Mouse (Mus musculus): ENCODE measurements around the gene Asap3.

Gene Asap3

DNA sequence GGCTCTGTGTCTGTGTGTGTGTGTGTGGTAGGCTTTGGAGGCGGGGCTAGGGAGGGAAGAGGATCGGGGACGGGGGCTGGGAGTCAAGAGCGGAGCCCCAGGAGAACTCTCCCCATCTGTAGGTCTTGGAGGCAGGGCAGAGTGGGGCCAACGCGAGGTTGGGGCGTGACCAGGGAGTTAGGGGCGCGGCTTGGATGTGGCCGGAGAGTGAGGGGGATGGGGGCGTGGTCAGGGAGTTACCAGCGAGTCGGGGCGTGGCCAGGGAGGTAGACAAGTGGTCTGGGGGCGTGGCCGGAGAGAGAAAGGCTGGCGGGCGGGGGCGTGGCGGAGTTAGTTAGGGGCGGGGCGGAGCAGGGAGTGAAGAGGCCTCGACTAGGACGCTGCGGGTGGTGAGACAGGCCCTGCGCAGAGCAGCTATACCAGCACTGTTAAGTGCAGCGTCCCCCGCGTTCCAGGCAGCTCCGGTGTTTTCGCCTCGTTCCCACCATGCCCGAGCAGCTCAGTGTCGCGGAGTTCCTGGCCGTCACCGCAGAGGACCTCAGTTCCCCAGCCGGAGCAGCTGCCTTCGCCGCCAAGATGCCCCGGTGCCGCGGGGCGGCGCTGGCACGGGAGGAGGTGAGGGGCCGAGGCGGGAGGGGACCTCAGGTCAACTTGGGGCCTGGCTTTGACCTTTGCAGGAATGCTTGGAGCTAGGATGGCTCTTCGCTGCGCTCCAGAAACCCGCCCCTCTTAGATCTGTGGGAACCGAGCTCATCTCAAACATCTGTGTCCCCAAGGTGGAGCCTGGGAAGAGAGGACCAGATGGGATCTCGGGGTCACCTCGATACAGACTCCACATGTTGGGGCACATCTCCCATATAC lies at the start of gene Asap3:
Gene Asap3 (plus strand): TSS at position 333 of the 861 bp plus-strand sequence.
- peak; percentile 74 for DNase-seq (ENCODE audit: low spot score)

DNA sequence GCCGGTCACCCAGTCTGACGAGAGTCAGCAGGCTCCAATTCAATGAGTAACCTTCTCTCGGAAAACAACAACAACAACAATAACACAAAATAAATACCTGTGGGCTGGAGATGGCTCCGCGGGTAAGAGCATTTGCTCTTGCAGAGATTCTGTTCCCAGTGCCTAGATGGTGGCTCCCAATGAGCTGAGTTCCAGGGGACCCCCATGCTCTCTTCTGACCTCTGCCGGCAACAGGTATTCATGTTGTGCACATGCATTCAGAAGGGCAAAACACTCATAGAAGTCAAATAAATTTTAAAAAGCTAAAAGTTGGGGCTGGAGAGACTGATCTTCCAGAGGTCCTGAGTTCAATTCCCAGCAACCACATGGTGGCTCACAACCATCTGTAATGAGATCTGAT lies 47.7 kb upstream of the Asap3 start:
- no peak for DNase-seq (ENCODE audit: low spot score)

DNA sequence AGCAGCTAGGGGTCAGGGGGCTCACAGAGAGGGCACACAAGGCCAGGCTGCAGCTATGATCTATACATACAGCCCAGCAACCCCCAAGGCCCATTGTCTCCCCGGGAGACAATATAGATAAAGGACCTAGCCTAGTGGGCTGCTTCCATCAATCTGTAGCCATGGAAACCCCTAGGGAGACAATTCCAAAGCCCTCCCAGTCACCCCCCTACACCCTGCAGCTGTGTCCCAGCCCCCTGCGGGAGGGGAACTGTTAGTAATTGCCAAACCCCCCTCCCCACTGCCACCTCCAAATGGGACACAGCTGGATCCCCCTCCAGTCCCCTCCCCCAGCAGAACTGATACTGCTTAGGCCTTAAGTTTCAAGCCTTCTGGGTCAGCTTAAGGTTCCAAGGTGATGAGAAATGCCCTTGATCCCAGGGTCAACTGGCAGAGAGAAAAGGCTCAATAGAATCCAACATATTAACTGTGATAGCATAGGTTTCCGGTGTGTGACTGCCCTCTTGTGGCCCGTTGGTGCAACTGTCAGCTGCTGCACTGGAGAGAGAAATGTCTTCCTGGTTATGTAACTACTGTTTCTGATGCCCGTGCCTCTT lies 46.3 kb upstream of the Asap3 start:
- DNase-seq (ENCODE audit: low spot score) = peak; percentile 70

DNA sequence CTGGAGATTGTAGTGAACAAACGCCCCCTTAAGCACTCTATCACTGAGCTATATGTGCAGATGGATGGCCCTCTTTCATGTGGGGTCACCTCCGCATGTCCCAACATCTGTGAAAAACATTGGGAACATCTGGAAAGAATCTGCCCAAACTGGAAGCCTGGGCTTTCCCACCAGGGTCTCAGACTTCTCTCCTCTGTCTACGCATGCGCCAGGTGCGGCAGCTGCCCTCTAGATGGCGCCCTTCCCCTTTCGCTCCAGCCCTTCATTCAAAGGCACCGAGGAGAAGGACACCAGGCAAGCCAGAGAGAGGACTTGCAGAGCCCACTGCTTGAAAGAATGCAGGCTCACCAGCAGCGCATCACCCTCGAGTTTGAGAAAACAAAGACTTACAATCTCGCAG lies 42.7 kb upstream of the Asap3 start:
- DNase-seq (ENCODE audit: low spot score) = peak; percentile 64

DNA sequence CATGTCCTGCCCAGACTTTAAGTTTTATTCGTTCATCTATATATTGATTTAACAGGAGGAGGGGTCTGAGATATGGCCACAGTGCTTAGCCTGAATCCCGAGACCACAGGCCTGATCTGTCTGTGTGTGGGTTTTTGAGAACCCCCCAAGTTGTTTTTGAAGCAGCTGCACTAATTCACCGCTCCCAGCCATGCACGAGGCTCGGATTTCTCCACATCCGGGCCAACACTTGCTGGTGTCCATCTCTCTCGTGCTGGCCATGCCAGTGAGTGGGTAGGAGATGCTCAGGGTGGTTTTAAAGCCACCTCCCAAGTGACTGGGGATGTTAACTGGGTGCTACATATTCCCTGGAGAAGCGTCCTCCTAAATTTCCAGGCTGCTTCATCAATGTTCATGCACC lies 41.2 kb upstream of the Asap3 start:
- DNase-seq (ENCODE audit: low spot score) = no peak

DNA sequence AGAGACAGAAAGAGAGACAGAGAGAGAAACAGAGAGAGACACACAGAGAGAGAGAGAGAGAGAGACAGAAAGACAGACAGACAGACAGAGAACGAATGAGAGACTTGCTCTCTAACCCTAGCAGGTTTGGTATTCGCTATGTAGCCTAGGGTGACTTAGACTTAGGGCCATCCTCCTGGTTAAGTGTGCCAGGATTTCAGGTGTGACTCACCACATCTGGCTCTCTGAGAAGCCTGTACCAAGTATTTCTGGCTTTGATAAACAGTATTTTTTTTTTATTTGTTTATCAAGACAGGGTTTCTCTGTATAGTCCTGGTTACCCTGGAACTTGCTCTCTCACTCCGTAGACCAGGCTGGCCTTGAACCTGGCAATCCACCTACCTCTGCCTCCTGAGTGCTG lies 38.5 kb upstream of the Asap3 start:
- no peak for DNase-seq (ENCODE audit: low spot score)

DNA sequence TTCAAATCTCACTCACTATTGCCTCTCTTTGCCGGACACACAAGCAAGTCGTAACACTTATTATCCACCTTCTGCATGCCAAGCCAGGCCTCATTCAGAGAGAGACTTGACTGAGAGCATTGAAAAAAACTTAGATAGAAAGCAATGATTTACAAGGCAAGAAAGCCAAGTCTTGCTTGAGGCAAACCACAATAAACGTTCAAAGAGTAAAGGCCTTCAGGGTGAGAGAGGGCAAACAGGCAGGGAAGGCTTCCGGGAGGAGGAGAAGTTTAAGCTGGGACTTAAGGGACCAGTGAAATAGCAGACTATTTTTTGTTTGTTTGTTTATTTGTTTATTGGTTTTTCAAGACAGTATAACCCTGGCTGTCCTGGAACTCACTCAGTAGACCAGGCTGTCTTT lies 35.8 kb upstream of the Asap3 start:
- no peak for DNase-seq (ENCODE audit: low spot score)

DNA sequence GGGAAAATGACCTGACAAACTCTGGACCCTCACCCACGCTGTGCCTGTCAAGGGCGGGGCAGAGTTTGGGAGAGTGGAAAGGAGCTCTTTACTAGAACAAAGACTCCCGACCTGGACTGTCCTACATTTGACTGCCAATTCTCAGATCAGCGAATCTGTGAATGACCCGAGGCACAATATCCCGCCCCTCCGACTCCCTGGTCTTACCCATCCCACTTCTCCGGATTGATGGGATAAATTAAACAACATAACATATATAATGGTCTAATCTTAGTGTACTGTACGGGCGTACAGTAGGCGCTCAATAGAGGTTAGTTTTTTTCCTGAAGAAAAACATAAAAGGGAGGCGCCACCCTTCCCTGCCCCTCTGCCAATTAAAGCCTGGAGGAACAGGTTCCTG lies 34.7 kb upstream of the Asap3 start:
- DNase-seq (ENCODE audit: low spot score) = no peak

DNA sequence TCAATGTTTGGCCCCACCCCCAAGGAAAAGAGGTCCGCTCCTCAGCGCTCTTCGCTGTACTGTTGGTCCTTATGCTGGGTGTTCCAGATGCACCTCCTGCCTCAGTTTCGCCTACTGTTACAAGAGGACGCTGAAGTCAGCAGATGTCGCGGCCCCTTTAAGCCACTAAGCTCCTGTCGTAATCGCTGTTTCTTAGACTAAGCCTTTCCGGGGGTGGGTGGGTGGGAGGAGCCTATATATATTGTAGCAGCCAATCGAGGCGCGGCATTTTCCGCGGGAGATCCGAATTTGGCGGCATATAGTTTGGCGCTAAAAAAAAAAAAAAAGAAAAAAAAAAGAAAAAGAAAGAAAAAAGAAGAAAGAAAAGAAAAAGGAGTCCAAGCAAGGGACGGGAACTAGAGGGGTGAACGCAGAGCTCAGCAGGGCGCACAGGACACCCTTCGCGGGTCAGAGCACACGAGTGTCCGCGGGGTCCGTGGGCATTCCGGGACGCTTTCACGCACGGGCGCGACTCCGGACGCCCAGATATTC lies 34.1 kb upstream of the Asap3 start, which contains the start of gene E2f2:
Gene E2f2 (plus strand): TSS at position 384 of the 531 bp plus-strand sequence.
- DNase-seq (ENCODE audit: low spot score) = no peak

DNA sequence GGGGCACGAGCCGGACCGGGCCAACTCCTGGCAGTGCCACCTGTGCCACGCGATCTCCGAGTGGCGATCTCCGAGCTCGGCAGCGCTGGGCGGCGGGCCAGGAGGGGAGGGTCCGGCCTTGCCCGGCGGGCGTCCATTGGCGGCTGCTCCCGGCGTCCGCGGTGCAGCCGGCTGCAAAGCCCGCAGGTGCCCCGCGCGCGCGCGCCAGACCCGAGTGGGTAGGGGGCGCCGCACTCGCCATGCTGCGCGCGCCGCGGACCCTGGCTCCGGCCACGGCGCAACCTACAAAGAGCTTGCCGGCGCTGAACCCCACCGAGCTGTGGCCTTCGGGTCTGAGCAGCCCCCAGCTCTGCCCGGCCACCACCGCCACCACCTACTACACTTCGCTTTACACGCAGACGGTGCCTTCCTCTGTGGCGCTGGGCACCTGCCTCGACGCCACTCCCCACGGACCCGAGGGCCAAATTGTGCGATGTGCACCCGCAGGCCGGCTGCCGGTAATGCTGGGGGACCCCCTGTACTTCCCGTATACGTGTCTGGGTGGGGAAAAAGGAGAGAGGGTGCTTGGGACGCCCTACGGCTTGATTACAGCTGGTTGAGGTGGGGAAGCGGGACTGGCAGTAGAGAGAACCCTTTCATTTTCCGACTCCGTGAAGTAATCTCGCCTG lies 33.5 kb upstream of the Asap3 start:
- no peak for DNase-seq (ENCODE audit: low spot score)

DNA sequence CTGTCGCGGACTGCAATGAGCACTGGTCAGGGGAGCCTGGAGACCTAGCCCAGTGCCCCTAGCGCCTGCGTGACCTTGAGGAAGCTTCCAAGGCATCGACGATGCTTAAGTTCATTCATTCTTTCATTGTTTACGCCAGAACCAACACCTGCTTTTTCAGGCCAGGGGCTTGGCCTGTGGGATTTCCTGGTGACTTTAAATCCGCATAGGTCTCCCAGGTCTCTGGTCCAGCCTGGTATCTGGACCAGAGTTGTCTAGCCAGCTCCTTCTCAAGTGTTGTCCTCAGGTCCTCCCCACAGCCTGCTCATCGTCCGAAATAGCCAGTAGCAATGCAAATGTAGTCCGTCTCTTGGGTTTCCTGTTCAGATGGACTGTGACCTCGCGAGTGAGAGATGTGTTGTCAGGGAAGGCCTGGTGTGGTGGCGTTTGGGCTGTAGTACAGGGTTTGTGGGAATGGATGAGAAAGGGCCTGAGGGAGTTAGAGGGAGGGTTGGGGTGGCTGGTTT lies 32.9 kb upstream of the Asap3 start:
- no peak for DNase-seq (ENCODE audit: low spot score)

DNA sequence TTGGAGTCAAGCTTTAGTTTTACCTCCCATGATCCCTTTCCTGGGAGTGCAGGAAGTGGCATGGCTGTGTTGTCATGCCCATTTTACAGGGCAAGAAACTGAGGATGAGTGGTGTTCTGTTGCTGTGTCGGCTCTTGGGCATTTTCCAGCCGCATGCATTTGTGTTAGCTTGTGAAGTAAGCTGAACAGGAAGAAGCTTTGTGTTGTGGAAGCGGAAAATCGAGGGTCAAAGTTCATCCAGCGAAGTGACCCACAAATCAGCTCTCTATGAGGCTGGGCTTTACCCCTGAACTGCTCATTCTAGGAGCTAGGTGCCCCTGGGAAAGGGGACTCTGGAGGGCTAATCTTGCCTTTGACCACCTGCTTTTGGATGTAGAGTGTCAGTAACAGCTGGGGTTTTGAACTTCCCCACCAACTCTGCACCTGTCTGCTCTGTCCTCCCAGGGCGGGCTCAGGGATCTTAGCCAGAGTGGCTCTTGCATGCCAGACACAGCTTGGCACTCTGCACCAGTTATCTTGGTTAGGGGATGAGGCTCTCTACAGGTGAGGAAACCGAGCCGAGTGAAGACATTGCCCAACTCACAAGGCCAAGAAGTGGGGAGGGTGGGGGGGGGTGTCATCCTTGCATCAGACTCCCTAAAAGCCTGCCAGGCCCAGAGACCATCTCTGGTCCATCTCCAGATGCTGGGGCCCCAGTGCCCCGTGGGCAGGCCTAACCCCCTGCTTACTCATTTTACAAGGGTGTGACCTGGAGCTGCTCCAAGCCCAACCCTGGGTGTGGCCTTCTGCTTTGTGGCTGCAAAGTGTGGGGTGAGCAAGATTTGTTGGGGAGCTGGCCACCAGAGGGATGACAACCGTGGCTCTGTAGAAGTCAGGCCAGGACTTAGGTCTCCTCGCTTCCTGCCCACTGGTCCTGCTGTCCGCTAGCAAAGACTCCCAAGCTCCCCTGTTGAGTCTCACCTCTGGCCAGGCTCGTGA lies 31.7 kb upstream of the Asap3 start:
- no peak for DNase-seq (ENCODE audit: low spot score)

DNA sequence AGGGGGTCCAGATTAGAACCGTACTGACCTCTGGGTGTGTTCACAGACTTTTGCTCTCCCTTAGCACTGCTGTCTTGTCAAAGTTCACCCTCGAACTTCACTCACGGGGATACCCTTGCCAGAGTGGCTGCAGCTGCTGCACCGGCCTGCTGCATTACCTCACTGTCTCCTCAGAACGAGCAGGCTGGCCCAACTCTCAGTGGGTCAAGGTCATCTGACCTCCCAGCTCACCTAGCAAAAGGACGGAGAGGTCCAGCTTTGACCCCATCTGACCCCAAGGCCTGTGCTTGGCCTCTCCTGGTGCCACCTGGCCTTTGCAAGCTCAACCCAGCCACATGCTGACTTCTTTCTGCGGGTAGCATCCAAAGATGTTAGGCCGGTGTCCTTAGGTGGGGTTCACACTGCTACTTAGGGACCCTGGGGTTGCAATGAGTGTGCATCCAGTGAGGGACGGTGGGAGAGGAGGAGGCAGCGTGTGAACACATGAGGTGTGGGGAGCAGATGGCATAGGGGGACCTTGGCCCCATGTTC lies 30.1 kb upstream of the Asap3 start:
- DNase-seq (ENCODE audit: low spot score) = no peak

DNA sequence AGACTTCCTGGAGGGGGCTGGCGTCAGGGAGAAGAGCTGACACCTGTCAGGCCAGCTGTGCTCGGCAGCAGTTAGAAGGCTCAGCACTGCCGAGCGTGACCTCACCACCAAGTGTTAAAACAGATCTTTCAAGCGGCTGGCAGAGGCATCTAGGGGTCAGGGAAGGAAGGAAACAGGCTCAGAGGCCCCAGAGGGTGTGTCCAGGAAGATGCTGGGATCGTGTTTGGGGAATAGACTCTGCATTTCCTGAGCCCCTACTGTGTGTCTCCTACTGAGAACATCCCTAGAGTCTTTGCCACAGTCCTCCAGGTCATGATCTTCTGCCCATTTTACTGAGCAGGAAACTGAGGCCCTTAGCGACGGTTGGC lies 28.9 kb upstream of the Asap3 start:
- DNase-seq (ENCODE audit: low spot score) = no peak

DNA sequence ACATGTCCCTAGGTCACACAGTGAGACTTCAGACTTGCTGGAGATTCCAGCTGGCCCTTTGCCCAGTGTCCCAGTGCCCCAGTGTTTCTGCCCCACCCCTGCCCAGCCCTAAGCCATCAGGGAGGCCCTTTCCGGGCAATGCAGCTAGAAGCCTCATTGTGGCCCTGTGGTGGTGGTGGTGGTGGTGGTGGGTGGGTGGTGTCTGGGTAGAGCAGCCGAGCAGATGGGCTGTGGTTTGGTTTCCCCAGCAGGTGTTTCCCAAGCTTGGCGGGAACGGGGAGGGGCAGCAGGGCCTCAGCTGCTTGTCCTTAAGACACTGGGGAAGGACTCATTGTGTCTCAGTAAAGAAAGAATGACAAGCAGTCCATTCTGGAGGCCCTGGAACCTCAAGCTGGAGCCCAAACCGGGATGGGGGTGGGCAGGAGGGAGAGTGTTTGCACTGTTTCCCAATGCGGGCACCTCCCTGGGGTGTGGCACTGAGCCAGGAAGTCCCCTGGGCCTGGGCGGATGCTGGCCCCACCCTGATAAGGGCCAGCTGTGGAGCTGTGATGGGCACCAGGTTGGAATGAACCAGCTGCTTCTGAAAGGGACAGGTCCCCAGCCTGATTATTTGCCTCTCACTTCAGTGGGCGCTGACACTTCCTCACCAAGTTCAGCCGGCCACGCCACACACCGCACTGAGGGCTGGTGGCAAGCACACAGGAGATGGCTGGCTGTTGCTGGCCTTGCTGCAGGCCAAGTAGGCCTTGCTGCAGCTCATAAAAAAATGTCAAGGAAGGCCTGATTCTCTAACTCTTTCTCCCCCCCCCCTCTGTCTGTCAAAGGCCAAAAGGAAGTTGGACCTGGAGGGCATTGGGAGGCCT lies 28.3 kb upstream of the Asap3 start:
- no peak for DNase-seq (ENCODE audit: low spot score)

DNA sequence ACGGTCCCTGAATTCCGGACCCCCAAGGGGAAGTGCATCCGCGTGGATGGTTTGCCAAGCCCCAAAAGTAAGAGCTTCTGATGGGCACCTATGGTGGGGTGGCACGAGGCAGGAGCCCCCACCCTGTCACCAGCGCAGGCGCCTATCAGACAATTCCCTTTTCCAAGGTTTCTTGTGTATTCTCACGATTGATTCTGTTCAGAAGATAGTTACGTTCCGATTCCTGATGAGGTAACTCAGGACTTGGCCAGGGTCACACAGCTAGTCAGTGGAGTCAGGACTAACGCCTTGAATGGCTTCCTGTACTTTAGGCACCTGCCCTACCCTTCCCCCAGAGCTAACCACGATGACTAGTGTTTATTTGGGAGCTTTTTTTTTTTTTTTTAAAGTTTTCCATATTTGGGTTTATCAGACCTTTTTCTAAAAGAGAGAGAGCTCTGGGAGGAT lies 27.7 kb upstream of the Asap3 start:
- no peak for DNase-seq (ENCODE audit: low spot score)

DNA sequence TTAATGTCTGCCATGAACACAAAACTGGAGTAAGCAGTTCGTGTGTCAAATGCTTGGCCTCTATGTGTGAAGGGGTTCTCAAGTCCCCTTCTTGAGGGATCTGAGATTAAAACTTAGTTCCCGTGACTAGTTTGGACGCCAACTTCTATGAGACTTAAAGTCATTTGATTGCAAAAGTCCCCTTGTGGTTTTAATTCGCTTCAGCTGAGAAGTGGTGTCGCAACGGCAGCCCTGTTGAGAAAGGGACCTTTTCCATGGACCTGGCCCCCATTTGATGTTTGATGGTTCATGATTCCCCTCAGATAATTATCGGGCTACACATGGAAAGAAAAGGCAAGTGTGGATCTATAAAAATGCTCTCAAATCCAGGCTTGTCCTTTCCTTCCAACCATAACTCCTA lies 26.7 kb upstream of the Asap3 start:
- no peak for DNase-seq (ENCODE audit: low spot score)

DNA sequence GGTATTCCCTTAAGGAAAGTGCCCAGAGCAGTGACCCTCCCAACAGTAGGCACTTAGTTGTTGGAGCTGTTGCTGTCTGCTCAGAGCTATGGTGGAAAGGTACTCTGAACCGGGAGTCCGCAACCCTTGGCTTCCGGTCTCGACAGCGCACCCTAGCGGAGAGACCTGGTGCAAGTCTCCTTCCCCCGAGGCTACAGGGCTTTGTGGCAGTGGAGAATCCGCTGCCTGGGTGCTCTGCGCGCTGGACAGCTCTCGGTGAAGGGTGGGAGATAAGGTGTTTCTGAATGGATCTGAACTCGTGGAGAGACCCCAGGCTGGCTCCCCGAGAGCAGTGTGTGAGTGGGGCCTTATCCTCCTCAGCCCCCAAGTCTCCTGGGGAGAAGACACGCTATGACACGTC lies 26.2 kb upstream of the Asap3 start:
- DNase-seq (ENCODE audit: low spot score) = peak; percentile 55

DNA sequence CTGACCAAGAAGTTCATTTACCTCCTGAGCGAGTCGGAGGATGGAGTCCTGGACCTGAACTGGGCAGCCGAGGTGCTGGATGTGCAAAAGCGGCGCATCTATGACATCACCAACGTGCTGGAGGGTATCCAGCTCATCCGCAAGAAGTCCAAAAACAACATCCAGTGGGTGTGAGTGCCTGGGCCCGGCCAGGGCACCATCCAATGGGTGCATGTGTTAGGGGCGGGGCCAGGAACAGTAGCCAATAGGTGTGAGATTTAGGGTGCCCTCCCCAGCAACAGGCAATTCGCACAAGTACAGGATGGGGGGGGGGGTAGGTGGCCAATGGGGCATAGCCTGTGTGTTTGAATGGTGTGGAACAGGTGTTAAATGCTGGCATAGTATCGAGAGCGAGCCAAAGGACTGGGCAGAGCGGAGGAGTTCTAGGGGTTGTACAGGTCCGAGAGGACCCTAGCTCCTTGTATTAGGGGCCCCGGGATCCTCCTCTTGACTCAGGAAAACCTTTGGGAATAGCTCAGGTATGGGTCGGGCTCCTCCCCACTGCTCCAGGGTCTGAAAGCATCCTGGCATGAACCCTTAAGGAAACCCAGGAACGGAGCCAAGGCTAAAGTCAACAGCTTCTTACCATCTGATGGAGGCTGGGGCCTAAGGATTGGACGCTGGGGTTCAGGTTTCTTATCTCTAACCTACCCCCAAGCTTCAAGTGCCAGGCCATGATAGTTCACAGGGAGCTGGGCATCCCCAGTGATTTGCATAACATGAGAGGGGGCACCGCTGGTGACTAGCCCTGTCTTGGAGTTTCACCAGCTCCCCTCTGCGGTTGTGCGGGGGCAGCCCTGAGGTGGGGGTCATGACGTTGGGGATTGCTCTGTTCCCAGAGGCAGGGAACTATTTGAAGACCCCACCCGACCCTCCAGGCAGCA lies 25.5 kb upstream of the Asap3 start:
- peak; percentile 60 for DNase-seq (ENCODE audit: low spot score)

Measured in left cerebral cortex, adult 11 months (tissue).